Mouse (Mus musculus) ES-E14 (cell line): ENCODE results near the gene Ccnk. TPM values are rescaled to one million over a fixed set of nuclear protein-coding genes. Genes with fewer than 3 reads are reported as not detected.

Experiments used
- DNase-seq: peaks from one replicate; pipeline ENCODE4 v3.0.0-alpha.2; 2013; ENCODE audit warnings: low read depth, low spot score
- H3K27ac ChIP-seq: 2 replicates; pipeline ENCODE4 v1.5.1; 2012; ENCODE audit warnings: low read depth, mild to moderate bottlenecking, low read length, moderate library complexity, mixed read lengths; ENCODE audit not compliant: poor library complexity, insufficient read depth, severe bottlenecking
- H3K36me3 ChIP-seq: 2 replicates; pipeline ENCODE4 v1.6.1; 2012; ENCODE audit warnings: mild to moderate bottlenecking, low read length, moderate library complexity, mixed read lengths; ENCODE audit not compliant: control insufficient read depth, poor library complexity, insufficient read depth, severe bottlenecking
- H3K4me1 ChIP-seq, 2 experiments: fragments of 150-350 bp in 1 of 2; sonication (generic) in 1 of 2; 2 replicates each; pipeline ENCODE4 v1.6.1; 2012; ENCODE audit warnings: low read length in 2 of 2, mild to moderate bottlenecking in 1 of 2, mixed read lengths in 1 of 2; ENCODE audit not compliant: control insufficient read depth in 2 of 2, insufficient read depth in 2 of 2, poor library complexity in 1 of 2
- H3K4me3 ChIP-seq, 2 experiments: fragments of 150-350 bp in 1 of 2; sonication (generic) in 1 of 2; 2 replicates each; pipeline ENCODE4 v1.5.1; 2012; ENCODE audit warnings: low read length in 2 of 2, low read depth in 1 of 2, mild to moderate bottlenecking in 1 of 2, mixed read lengths in 1 of 2; ENCODE audit not compliant: insufficient read depth in 1 of 2, poor library complexity in 1 of 2, severe bottlenecking in 1 of 2
- H3K9ac ChIP-seq: 2 replicates; pipeline ENCODE4 v1.6.1; 2012; ENCODE audit warnings: low read depth, mild to moderate bottlenecking, low read length, mixed read lengths; ENCODE audit not compliant: poor library complexity, insufficient read depth, severe bottlenecking
- H3K9me3 ChIP-seq: fragments of 150-350 bp; sonication (generic); 2 replicates; pipeline ENCODE4 v1.6.1; 2012; ENCODE audit warnings: low read depth, mild to moderate bottlenecking, low read length; ENCODE audit not compliant: control insufficient read depth, insufficient read depth
- CHD2 ChIP-seq: IDR thresholded peaks from 2 replicates; pipeline ENCODE4 v1.6.1; 2014; ENCODE audit warnings: mild to moderate bottlenecking, low read depth, low read length, inconsistent platforms
- HCFC1 ChIP-seq: IDR thresholded peaks from 2 replicates; pipeline ENCODE4 v1.6.1; 2012; ENCODE audit warnings: low read length, inconsistent platforms, borderline replicate concordance; ENCODE audit not compliant: insufficient read depth
- MAFK ChIP-seq: IDR thresholded peaks from 2 replicates; pipeline ENCODE4 v1.6.1; 2014; ENCODE audit warnings: mild to moderate bottlenecking, low read depth, low read length, inconsistent platforms; ENCODE audit not compliant: insufficient read depth
- ZC3H11A ChIP-seq: IDR thresholded peaks from 2 replicates; pipeline ENCODE4 v1.6.1; 2012; ENCODE audit warnings: low read depth, mild to moderate bottlenecking, inconsistent platforms, low read length, borderline replicate concordance
- ZNF384 ChIP-seq: IDR thresholded peaks from 2 replicates; pipeline ENCODE4 v1.6.1; 2012; ENCODE audit warnings: low read depth, low read length, inconsistent platforms
- in situ Hi-C, 2 experiments: fragments of 600-800 bp; cut with MboI; formaldehyde crosslinking; loops; one replicate each; pipeline ENCODE4 v1.15.1; 2025; ENCODE audit warnings: low sequenced_read_pairs in 2 of 2, inconsistent platforms in 1 of 2; ENCODE audit not compliant: unreplicated experiment in 2 of 2
- total RNA-seq: library from RNA; depleted of rRNA; stranded (reverse); fragments of 300-350 nt; gene quantifications from 2 replicates; pipeline ENCODE4 v1.2.3, GENCODE M21; 2012

Ccnk gene
- total RNA-seq, 1 experiment, result 14.5 TPM

GRCm38 (mm10) chr12:108195761-108196160, 16.4 kb downstream of the Ccnk start:
- H3K9ac ChIP-seq, result no peak overlapping the region
- TF ChIP-seq CHD2, result no peak
- TF ChIP-seq MAFK, result no peak
- TF ChIP-seq HCFC1, result no peak
- no peak for TF ChIP-seq ZC3H11A
- TF ChIP-seq ZNF384, result no peak
- peaks cover 0 to 4% of the 10 kb centered on the region in 2 experiments; a peak in 1 of 4 replicates for H3K4me1 ChIP-seq
- H3K9me3 ChIP-seq, result no peaks in the 10 kb centered on the region
- in situ Hi-C loops, result no loop called here
- peaks cover 58% of the 10 kb centered on the region for H3K36me3 ChIP-seq
- H3K4me3 ChIP-seq, result no peak overlapping the region
- H3K27ac ChIP-seq, result no peak overlapping the region
- DNase-seq, result no peak

GRCm38 (mm10) chr12:108198447-108198846, 19.1 kb downstream of the Ccnk start:
- Histone ChIP-seq H3K27ac (no peak overlapping the region), H3K4me3 (no peak overlapping the region), H3K9me3 (no peaks in the 10 kb centered on the region), H3K36me3 (peaks cover 71% of the 10 kb centered on the region), H3K9ac (no peak overlapping the region; the same call in 1 of the 2 replicates), H3K4me1 (peaks cover 0 to 4% of the 10 kb centered on the region in 2 experiments; a peak in 1 of 4 replicates)
- DNase-seq, result no peak
- TF ChIP-seq HCFC1, result no peak
- TF ChIP-seq ZC3H11A, result no peak
- TF ChIP-seq ZNF384, result no peak
- TF ChIP-seq MAFK, result no peak
- TF ChIP-seq CHD2, result no peak
- in situ Hi-C loops, result no loop called here

GRCm38 (mm10) chr12:108200094-108200493, 20.7 kb downstream of the Ccnk start:
- Histone ChIP-seq H3K36me3 (peaks cover 72% of the 10 kb centered on the region), H3K27ac (no peak overlapping the region), H3K9ac (no peak overlapping the region), H3K4me3 (no peak overlapping the region), H3K9me3 (no peaks in the 10 kb centered on the region), H3K4me1 (peaks cover 0 to 4% of the 10 kb centered on the region in 2 experiments; a peak in 1 of 4 replicates)
- DNase-seq, result no peak
- in situ Hi-C loops, result no loop called here
- TF ChIP-seq HCFC1, result no peak
- no peak for TF ChIP-seq ZNF384
- no peak for TF ChIP-seq CHD2
- TF ChIP-seq ZC3H11A, result no peak
- TF ChIP-seq MAFK, result no peak

DNA sequence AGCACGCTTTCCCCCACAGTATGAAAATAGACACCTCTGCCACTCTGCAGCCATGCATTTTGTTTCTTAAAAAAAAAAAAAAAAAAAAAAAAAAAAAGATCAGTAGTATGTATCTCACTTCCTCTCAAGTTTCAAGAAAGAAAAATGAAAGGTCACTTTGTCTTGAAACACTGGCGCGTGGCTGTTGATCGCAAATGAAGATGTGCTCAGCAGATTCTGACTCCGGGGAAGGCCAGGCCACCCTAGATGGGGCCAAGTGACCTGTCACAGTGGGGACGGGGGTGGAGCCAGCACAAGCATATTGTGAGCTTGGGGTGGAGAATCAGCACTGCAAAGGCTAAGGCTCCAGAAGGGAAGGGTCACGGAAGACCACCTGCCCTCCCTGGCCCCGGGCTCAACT, 24.5 kb downstream of the Ccnk start:
- Histone ChIP-seq H3K27ac (no peak overlapping the region), H3K9ac (no peak overlapping the region), H3K36me3 (peaks cover 56% of the 10 kb centered on the region), H3K4me1 (peaks cover 0 to 3% of the 10 kb centered on the region in 2 experiments; a peak in 1 of 4 replicates), H3K4me3 (no peak overlapping the region), H3K9me3 (no peaks in the 10 kb centered on the region)
- no peak for DNase-seq
- TF ChIP-seq HCFC1 (no peak), ZNF384 (peak; percentile 11; the same call in 1 of the 2 replicates)
- in situ Hi-C loops, result no loop called here

GRCm38 (mm10) chr12:108204978-108205377, 25.6 kb downstream of the Ccnk start:
- in situ Hi-C loops, result loop anchor here in 1 of 2 experiments (5.0 kb wide), 1 partner anchor 92 kb away; no protein-coding TSS in a partner anchor
- Histone ChIP-seq H3K36me3 (peaks cover 46% of the 10 kb centered on the region), H3K9ac (no peak overlapping the region), H3K27ac (no peak overlapping the region), H3K9me3 (no peaks in the 10 kb centered on the region), H3K4me1 (peaks cover 0 to 3% of the 10 kb centered on the region in 2 experiments; a peak in 1 of 4 replicates), H3K4me3 (no peak overlapping the region)
- no peak for TF ChIP-seq ZC3H11A
- TF ChIP-seq ZNF384, result no peak
- TF ChIP-seq CHD2, result no peak
- TF ChIP-seq MAFK, result no peak
- TF ChIP-seq HCFC1, result no peak
- DNase-seq, result no peak
